Mouse (Mus musculus): Measurements from ENCODE around the gene Znfx1. TPM values are rescaled to one million over a fixed set of nuclear protein-coding genes. Genes with fewer than 3 reads are reported as not detected.

Znfx1 gene
- polyA plus RNA-seq, 1 experiment from 2014 or later: 4.9 TPM

- no peak overlapping the region for H3K9ac ChIP-seq (ENCODE audit: low read depth, low read length)
- no peaks in the 10 kb centered on the region for H3K4me1 ChIP-seq (replicated peaks; ENCODE audit: control insufficient read depth, insufficient read depth, low read length)
- ATAC-seq (ENCODE audit: low FRiP score) (no peak), DNase-seq (ENCODE audit: low spot score) (no peak)
- no peaks in the 10 kb centered on the region for H3K9me3 ChIP-seq (ENCODE audit: control insufficient read depth, low read length)
- no peak overlapping the region for H3K27ac ChIP-seq (ENCODE audit: low read depth, low read length)
- H3K4me2 ChIP-seq (replicated peaks; ENCODE audit: low read depth, low read length): no peak overlapping the region
- peaks cover 15% of the 10 kb centered on the region; the same call in 1 of the 2 replicates for H3K36me3 ChIP-seq (ENCODE audit: control insufficient read depth, insufficient read depth, low read length)
- no peaks in the 10 kb centered on the region for H3K27me3 ChIP-seq (ENCODE audit: control insufficient read depth, insufficient read depth, low read length)
- H3K4me3 ChIP-seq (ENCODE audit: low read depth, low read length): no peak overlapping the region
- 89% methylated on average over 8 of the region's 8 CpGs for WGBS
Measured at GRCm38 (mm10) chr2:167048698-167049358, 14.0 kb downstream of the Znfx1 start.

- Histone ChIP-seq H3K9me3 (ENCODE audit: control insufficient read depth, low read length) (no peaks in the 10 kb centered on the region), H3K27me3 (ENCODE audit: control insufficient read depth, insufficient read depth, low read length) (no peaks in the 10 kb centered on the region), H3K27ac (ENCODE audit: low read depth, low read length) (no peak overlapping the region), H3K9ac (ENCODE audit: low read depth, low read length) (no peak overlapping the region), H3K4me3 (ENCODE audit: low read depth, low read length) (no peak overlapping the region), H3K4me2 (replicated peaks; ENCODE audit: low read depth, low read length) (no peak overlapping the region), H3K4me1 (replicated peaks; ENCODE audit: control insufficient read depth, insufficient read depth, low read length) (no peaks in the 10 kb centered on the region), H3K36me3 (ENCODE audit: control insufficient read depth, insufficient read depth, low read length) (peaks cover 15% of the 10 kb centered on the region; the same call in 1 of the 2 replicates)
- ATAC-seq (ENCODE audit: low FRiP score): no peak
- 96% methylated on average over 10 of the region's 10 CpGs for WGBS
- DNase-seq (ENCODE audit: low spot score): no peak
Measured at GRCm38 (mm10) chr2:167048223-167048622, 14.6 kb downstream of the Znfx1 start.

GRCm38 (mm10) chr2:167043400-167044121, 19.3 kb downstream of the Znfx1 start:
- no peaks in the 10 kb centered on the region for H3K4me1 ChIP-seq (replicated peaks; ENCODE audit: control insufficient read depth, insufficient read depth, low read length)
- DNase-seq (ENCODE audit: low spot score): no peak
- no peak overlapping the region for H3K4me3 ChIP-seq (ENCODE audit: low read depth, low read length)
- 92% methylated on average over 12 of the region's 12 CpGs for WGBS
- peaks cover 11% of the 10 kb centered on the region for H3K36me3 ChIP-seq (ENCODE audit: control insufficient read depth, insufficient read depth, low read length)
- H3K9me3 ChIP-seq (ENCODE audit: control insufficient read depth, low read length): no peaks in the 10 kb centered on the region
- H3K27me3 ChIP-seq (ENCODE audit: control insufficient read depth, insufficient read depth, low read length): no peaks in the 10 kb centered on the region
- no peak overlapping the region for H3K9ac ChIP-seq (ENCODE audit: low read depth, low read length)
- ATAC-seq (ENCODE audit: low FRiP score): no peak
- H3K27ac ChIP-seq (ENCODE audit: low read depth, low read length): no peak overlapping the region
- H3K4me2 ChIP-seq (replicated peaks; ENCODE audit: low read depth, low read length): no peak overlapping the region

GRCm38 (mm10) chr2:167039386-167039785, 23.4 kb downstream of the Znfx1 start:
- H3K27ac ChIP-seq (ENCODE audit: low read depth, low read length): no peak overlapping the region
- WGBS: 88% methylated on average over 8 of the region's 8 CpGs
- peaks cover 16% of the 10 kb centered on the region for H3K36me3 ChIP-seq (ENCODE audit: control insufficient read depth, insufficient read depth, low read length)
- H3K4me2 ChIP-seq (replicated peaks; ENCODE audit: low read depth, low read length): no peak overlapping the region
- H3K4me3 ChIP-seq (ENCODE audit: low read depth, low read length): no peak overlapping the region
- H3K9ac ChIP-seq (ENCODE audit: low read depth, low read length): no peak overlapping the region
- no peaks in the 10 kb centered on the region for H3K27me3 ChIP-seq (ENCODE audit: control insufficient read depth, insufficient read depth, low read length)
- H3K9me3 ChIP-seq (ENCODE audit: control insufficient read depth, low read length): no peaks in the 10 kb centered on the region
- no peaks in the 10 kb centered on the region for H3K4me1 ChIP-seq (replicated peaks; ENCODE audit: control insufficient read depth, insufficient read depth, low read length)
- DNase-seq (ENCODE audit: low spot score) (no peak), ATAC-seq (ENCODE audit: low FRiP score) (no peak)

- no peak for ATAC-seq (ENCODE audit: low FRiP score)
- Histone ChIP-seq H3K4me1 (replicated peaks; ENCODE audit: control insufficient read depth, insufficient read depth, low read length) (no peaks in the 10 kb centered on the region), H3K4me3 (ENCODE audit: low read depth, low read length) (no peak overlapping the region), H3K9me3 (ENCODE audit: control insufficient read depth, low read length) (no peaks in the 10 kb centered on the region), H3K27me3 (ENCODE audit: control insufficient read depth, insufficient read depth, low read length) (no peaks in the 10 kb centered on the region), H3K36me3 (ENCODE audit: control insufficient read depth, insufficient read depth, low read length) (peaks cover 23% of the 10 kb centered on the region), H3K4me2 (replicated peaks; ENCODE audit: low read depth, low read length) (no peak overlapping the region), H3K27ac (ENCODE audit: low read depth, low read length) (no peak overlapping the region), H3K9ac (ENCODE audit: low read depth, low read length) (no peak overlapping the region)
- WGBS: 97% methylated on average over 7 of the region's 7 CpGs
- DNase-seq (ENCODE audit: low spot score): no peak
Measured at GRCm38 (mm10) chr2:167038716-167039115, 24.1 kb downstream of the Znfx1 start.

GRCm38 (mm10) chr2:167038297-167038696, 24.5 kb downstream of the Znfx1 start:
- ATAC-seq (ENCODE audit: low FRiP score) (no peak), DNase-seq (ENCODE audit: low spot score) (no peak)
- no peaks in the 10 kb centered on the region for H3K9me3 ChIP-seq (ENCODE audit: control insufficient read depth, low read length)
- 93% methylated on average over 6 of the region's 6 CpGs for WGBS
- H3K4me2 ChIP-seq (replicated peaks; ENCODE audit: low read depth, low read length): no peak overlapping the region
- no peak overlapping the region for H3K9ac ChIP-seq (ENCODE audit: low read depth, low read length)
- no peaks in the 10 kb centered on the region for H3K4me1 ChIP-seq (replicated peaks; ENCODE audit: control insufficient read depth, insufficient read depth, low read length)
- no peaks in the 10 kb centered on the region for H3K27me3 ChIP-seq (ENCODE audit: control insufficient read depth, insufficient read depth, low read length)
- H3K36me3 ChIP-seq (ENCODE audit: control insufficient read depth, insufficient read depth, low read length): peaks cover 26% of the 10 kb centered on the region
- H3K4me3 ChIP-seq (ENCODE audit: low read depth, low read length): no peak overlapping the region
- H3K27ac ChIP-seq (ENCODE audit: low read depth, low read length): no peak overlapping the region

GRCm38 (mm10) chr2:167037710-167038109, 25.1 kb downstream of the Znfx1 start:
- no peak for DNase-seq (ENCODE audit: low spot score)
- Histone ChIP-seq H3K4me3 (ENCODE audit: low read depth, low read length) (no peak overlapping the region), H3K27me3 (ENCODE audit: control insufficient read depth, insufficient read depth, low read length) (no peaks in the 10 kb centered on the region), H3K9ac (ENCODE audit: low read depth, low read length) (no peak overlapping the region), H3K9me3 (ENCODE audit: control insufficient read depth, low read length) (no peaks in the 10 kb centered on the region), H3K4me1 (replicated peaks; ENCODE audit: control insufficient read depth, insufficient read depth, low read length) (no peaks in the 10 kb centered on the region), H3K36me3 (ENCODE audit: control insufficient read depth, insufficient read depth, low read length) (peaks cover 26% of the 10 kb centered on the region), H3K4me2 (replicated peaks; ENCODE audit: low read depth, low read length) (no peak overlapping the region), H3K27ac (ENCODE audit: low read depth, low read length) (no peak overlapping the region)
- 95% methylated on average over 12 of the region's 12 CpGs for WGBS
- ATAC-seq (ENCODE audit: low FRiP score): no peak

- Histone ChIP-seq H3K27me3 (ENCODE audit: control insufficient read depth, insufficient read depth, low read length) (no peaks in the 10 kb centered on the region), H3K9ac (ENCODE audit: low read depth, low read length) (no peak overlapping the region), H3K36me3 (ENCODE audit: control insufficient read depth, insufficient read depth, low read length) (peaks cover 29% of the 10 kb centered on the region), H3K4me1 (replicated peaks; ENCODE audit: control insufficient read depth, insufficient read depth, low read length) (no peaks in the 10 kb centered on the region), H3K27ac (ENCODE audit: low read depth, low read length) (no peak overlapping the region), H3K4me3 (ENCODE audit: low read depth, low read length) (no peak overlapping the region), H3K4me2 (replicated peaks; ENCODE audit: low read depth, low read length) (no peak overlapping the region), H3K9me3 (ENCODE audit: control insufficient read depth, low read length) (no peaks in the 10 kb centered on the region)
- ATAC-seq (ENCODE audit: low FRiP score): no peak
- 96% methylated on average over 4 of the region's 4 CpGs for WGBS
- no peak for DNase-seq (ENCODE audit: low spot score)
Measured at GRCm38 (mm10) chr2:167030507-167030906, 32.3 kb downstream of the Znfx1 start.

- no peaks in the 10 kb centered on the region for H3K27me3 ChIP-seq (ENCODE audit: control insufficient read depth, insufficient read depth, low read length)
- H3K4me1 ChIP-seq (replicated peaks; ENCODE audit: control insufficient read depth, insufficient read depth, low read length): no peaks in the 10 kb centered on the region
- ATAC-seq (ENCODE audit: low FRiP score) (no peak), DNase-seq (ENCODE audit: low spot score) (no peak)
- no peak overlapping the region for H3K27ac ChIP-seq (ENCODE audit: low read depth, low read length)
- H3K9me3 ChIP-seq (ENCODE audit: control insufficient read depth, low read length): no peaks in the 10 kb centered on the region
- no peak overlapping the region for H3K4me2 ChIP-seq (replicated peaks; ENCODE audit: low read depth, low read length)
- H3K4me3 ChIP-seq (ENCODE audit: low read depth, low read length): no peak overlapping the region
- no peak overlapping the region for H3K9ac ChIP-seq (ENCODE audit: low read depth, low read length)
- 97% methylated on average over 7 of the region's 7 CpGs for WGBS
- H3K36me3 ChIP-seq (ENCODE audit: control insufficient read depth, insufficient read depth, low read length): peaks cover 27% of the 10 kb centered on the region; the same call in 1 of the 2 replicates
Measured at GRCm38 (mm10) chr2:167028553-167028952, 34.3 kb downstream of the Znfx1 start.
